Mouse (Mus musculus) heart, postnatal 10 days (tissue): Measurements from ENCODE around the gene Foxred2. TPM values are rescaled to one million over a fixed set of nuclear protein-coding genes. Genes with fewer than 3 reads are reported as not detected.
A peak's percentile ranks its signal among the peaks of the same experiment; 100 is the strongest.

ENCODE experiments used
- DNase-seq, 2 experiments: peaks; one replicate each; pipeline ENCODE4 v3.0.0; 2021
- intact Hi-C: fragments of 180-260 bp; cut with DNase I; formaldehyde crosslinking; loops from one replicate; pipeline ENCODE4 v1.15.1; 2025
- total RNA-seq, 2 experiments: library from RNA; stranded (reverse); gene quantifications; 2 replicates each; pipeline ENCODE4 v1.2.3; 2021

Gene Foxred2
- total RNA-seq, 2 experiments from 2014 or later = 0.20 to 0.38 TPM

GRCm38 (mm10) chr15:77952921-77953320 is 3.6 kb downstream of the Foxred2 start:
- no peak for DNase-seq
- intact Hi-C loops = no loop called here

GRCm38 (mm10) chr15:77949061-77949460 is 7.5 kb downstream of the Foxred2 start:
- no peak for DNase-seq
- intact Hi-C loops = no loop called here

GRCm38 (mm10) chr15:77945711-77946110 is 10.8 kb downstream of the Foxred2 start:
- DNase-seq = peak in 1 of 2 experiments; percentile 35
- intact Hi-C loops = no loop called here

- DNase-seq = no peak
- intact Hi-C loops = no loop called here
These were observed 15.0 kb downstream of the Foxred2 start for GRCm38 (mm10) chr15:77941563-77941962.

- intact Hi-C loops = no loop called here
- no peak for DNase-seq
These were observed 18.0 kb downstream of the Foxred2 start for GRCm38 (mm10) chr15:77938516-77938915.

- intact Hi-C loops = no loop called here
- no peak for DNase-seq
These were observed 20.7 kb downstream of the Foxred2 start for GRCm38 (mm10) chr15:77935673-77936375.

GRCm38 (mm10) chr15:77934968-77935367 is 21.6 kb downstream of the Foxred2 start:
- intact Hi-C loops = loop anchor here (5.0 kb wide), 2 partner anchors 32 to 182 kb away; no protein-coding TSS in a partner anchor
- no peak for DNase-seq

- no peak for DNase-seq
- intact Hi-C loops = loop anchor here (5.0 kb wide), 2 partner anchors 33 to 183 kb away; no protein-coding TSS in a partner anchor
These were observed 22.2 kb downstream of the Foxred2 start for GRCm38 (mm10) chr15:77934326-77934725.

GRCm38 (mm10) chr15:77933770-77934169 is 22.8 kb downstream of the Foxred2 start:
- peak; percentile 99 to 100 for DNase-seq
- intact Hi-C loops = loop anchor here (5.0 kb wide), 2 partner anchors 34 to 184 kb away; no protein-coding TSS in a partner anchor

GRCm38 (mm10) chr15:77933222-77933621 is 23.3 kb downstream of the Foxred2 start:
- intact Hi-C loops = loop anchor here (5.0 kb wide), 2 partner anchors 34 to 184 kb away; no protein-coding TSS in a partner anchor
- no peak for DNase-seq

GRCm38 (mm10) chr15:77931689-77932016 is 24.9 kb downstream of the Foxred2 start:
- intact Hi-C loops = loop anchor here (5.0 kb wide), 2 partner anchors 36 to 186 kb away; no protein-coding TSS in a partner anchor
- no peak for DNase-seq

- no peak for DNase-seq
- intact Hi-C loops = loop anchor here (5.0 kb wide), 2 partner anchors 36 to 186 kb away; no protein-coding TSS in a partner anchor
These were observed 25.4 kb downstream of the Foxred2 start for GRCm38 (mm10) chr15:77930986-77931688.

GRCm38 (mm10) chr15:77929804-77930203 is 26.7 kb downstream of the Foxred2 start:
- intact Hi-C loops = loop anchor here (5.0 kb wide), 2 partner anchors 37 to 187 kb away; no protein-coding TSS in a partner anchor
- DNase-seq = no peak

- DNase-seq = peak; percentile 98
- intact Hi-C loops = no loop called here
These were observed 27.7 kb downstream of the Foxred2 start, which contains the start of gene Txn2 for GRCm38 (mm10) chr15:77928673-77929331. Gene Txn2, minus strand, starts transcription at chr15:77929006.

- intact Hi-C loops = no loop called here
- no peak for DNase-seq
These were observed 28.4 kb downstream of the Foxred2 start for GRCm38 (mm10) chr15:77928091-77928490.

GRCm38 (mm10) chr15:77926921-77927320 is 29.6 kb downstream of the Foxred2 start:
- no peak for DNase-seq
- intact Hi-C loops = no loop called here

GRCm38 (mm10) chr15:77925195-77925594 is 31.3 kb downstream of the Foxred2 start:
- DNase-seq = no peak
- intact Hi-C loops = no loop called here

GRCm38 (mm10) chr15:77923267-77924035 is 33.1 kb downstream of the Foxred2 start:
- no peak for DNase-seq
- intact Hi-C loops = no loop called here

- DNase-seq = no peak
- intact Hi-C loops = no loop called here
These were observed 33.8 kb downstream of the Foxred2 start for GRCm38 (mm10) chr15:77922710-77923109.

- DNase-seq = no peak
- intact Hi-C loops = no loop called here
These were observed 34.9 kb downstream of the Foxred2 start for GRCm38 (mm10) chr15:77921636-77922035.
